Mouse (Mus musculus) liver, embryonic 15.5 days (tissue): ENCODE data around the gene Rsph14. TPM values are rescaled to one million over a fixed set of nuclear protein-coding genes. Genes with fewer than 3 reads are reported as not detected.

ENCODE experiments used
- ATAC-seq: fragments of 200-750 bp; cut with Nextera tagmentation; 2 replicates; pipeline ENCODE4 v1.8.0; 2017; ENCODE audit warnings: moderate number of reproducible peaks, mild to moderate bottlenecking, moderate library complexity; ENCODE audit not compliant: insufficient read depth
- H3K27ac ChIP-seq: fragments of 300-500 bp; sonication (generic); replicated peaks from 2 replicates; pipeline ENCODE4 v1.5.1; 2015; ENCODE audit warnings: mild to moderate bottlenecking, inconsistent platforms
- H3K27me3 ChIP-seq: fragments of 300-500 bp; sonication (generic); 2 replicates; pipeline ENCODE4 v1.6.1; 2015; ENCODE audit warnings: mild to moderate bottlenecking, inconsistent platforms
- H3K36me3 ChIP-seq: fragments of 300-500 bp; sonication (generic); replicated peaks from 2 replicates; pipeline ENCODE4 v1.6.1; 2015; ENCODE audit warnings: moderate library complexity, mild to moderate bottlenecking, inconsistent platforms
- H3K4me1 ChIP-seq: fragments of 300-500 bp; sonication (generic); replicated peaks from 2 replicates; pipeline ENCODE4 v1.6.1; 2015; ENCODE audit warnings: inconsistent platforms
- H3K4me2 ChIP-seq: fragments of 300-500 bp; sonication (generic); 2 replicates; pipeline ENCODE4 v1.6.1; 2015; ENCODE audit warnings: moderate library complexity, mild to moderate bottlenecking, inconsistent platforms
- H3K4me3 ChIP-seq: fragments of 300-500 bp; sonication (generic); replicated peaks from 2 replicates; pipeline ENCODE4 v1.5.1; 2015; ENCODE audit warnings: mild to moderate bottlenecking, inconsistent platforms
- H3K9ac ChIP-seq: fragments of 300-500 bp; sonication (generic); 2 replicates; pipeline ENCODE4 v1.6.1; 2015; ENCODE audit warnings: moderate library complexity, mild to moderate bottlenecking, inconsistent platforms
- H3K9me3 ChIP-seq: fragments of 300-500 bp; sonication (generic); replicated peaks from 2 replicates; pipeline ENCODE4 v1.6.1; 2016; ENCODE audit warnings: inconsistent platforms
- WGBS: fragments of 180-500 bp; shearing (Covaris S2); methylation state at CpG from one replicate; pipeline ENCODE4 v1.1.7; 2015; ENCODE audit warnings: mixed read lengths; ENCODE audit not compliant: insufficient replicate concordance; 5-methylcytosine and 5-hydroxymethylcytosine counted together
- polyA plus RNA-seq: library from polyadenylated mRNA; unstranded; fragments of >200 nt; fragmentation: Nextera tagmentation; extraction: Ambion mirVana; gene quantifications from 2 replicates; pipeline ENCODE4 v1.2.1, GENCODE M21; 2015

The Rsph14 gene
- polyA plus RNA-seq, result not detected in 2 replicates

- ATAC-seq, result no peak
- H3K27ac ChIP-seq, result no peak within 1 kb of the TSS
- WGBS, result 48% methylated on average over 10 of the region's 10 CpGs
These were observed at the start of gene Rsph14 for GRCm38 (mm10) chr10:75032395-75032794. TSS of gene Rsph14 (minus strand) at chr10:75032586.

GRCm38 (mm10) chr10:75078174-75079128 is 46.1 kb upstream of the Rsph14 start:
- peak; percentile 68 for ATAC-seq
- 47% methylated on average over 14 of the region's 14 CpGs for WGBS
- no peak overlapping the region for H3K4me3 ChIP-seq
- H3K9me3 ChIP-seq, result no peaks in the 10 kb centered on the region
- H3K4me1 ChIP-seq, result peaks cover 33% of the 10 kb centered on the region
- no peak overlapping the region for H3K9ac ChIP-seq
- H3K4me2 ChIP-seq, result no peak overlapping the region; the same call in 1 of the 2 replicates
- no peaks in the 10 kb centered on the region for H3K27me3 ChIP-seq
- no peaks in the 10 kb centered on the region for H3K36me3 ChIP-seq
- peak overlapping the region; percentile 61 for H3K27ac ChIP-seq

More at GRCm38 (mm10) chr10:75032395-75032794, at the start of gene Rsph14:
- Histone ChIP-seq H3K4me2 (no peak within 1 kb of the TSS), H3K9me3 (no peaks in the 10 kb centered on the region), H3K4me1 (peaks cover 9% of the 10 kb centered on the region; the same call in 1 of the 2 replicates), H3K9ac (no peak within 1 kb of the TSS), H3K27me3 (no peaks in the 10 kb centered on the region), H3K36me3 (no peaks in the 10 kb centered on the region), H3K4me3 (no peak within 1 kb of the TSS)

GRCm38 (mm10) chr10:75075665-75076064 is 43.3 kb upstream of the Rsph14 start:
- H3K9ac ChIP-seq, result no peak overlapping the region
- no peaks in the 10 kb centered on the region for H3K9me3 ChIP-seq
- no peak for ATAC-seq
- 41% methylated on average over 5 of the region's 5 CpGs for WGBS
- H3K36me3 ChIP-seq, result no peaks in the 10 kb centered on the region
- no peak overlapping the region for H3K4me2 ChIP-seq
- H3K4me3 ChIP-seq, result no peak overlapping the region
- H3K27ac ChIP-seq, result no peak overlapping the region
- no peaks in the 10 kb centered on the region for H3K27me3 ChIP-seq
- H3K4me1 ChIP-seq, result peaks cover 38% of the 10 kb centered on the region

- no peak overlapping the region; the same call in 1 of the 2 replicates for H3K27ac ChIP-seq
- H3K4me1 ChIP-seq, result peaks cover 26% of the 10 kb centered on the region
- H3K9ac ChIP-seq, result no peak overlapping the region
- 40% methylated on average over 11 of the region's 11 CpGs for WGBS
- ATAC-seq, result no peak
- no peak overlapping the region for H3K4me3 ChIP-seq
- no peak overlapping the region for H3K4me2 ChIP-seq
- H3K9me3 ChIP-seq, result no peaks in the 10 kb centered on the region
- no peaks in the 10 kb centered on the region for H3K36me3 ChIP-seq
- no peaks in the 10 kb centered on the region for H3K27me3 ChIP-seq
These were observed 38.0 kb upstream of the Rsph14 start for GRCm38 (mm10) chr10:75070281-75070976.

GRCm38 (mm10) chr10:75068624-75069328 is 36.4 kb upstream of the Rsph14 start:
- no peak overlapping the region for H3K9ac ChIP-seq
- WGBS, result 45% methylated on average over 12 of the region's 12 CpGs
- H3K4me1 ChIP-seq, result peaks cover 28% of the 10 kb centered on the region
- ATAC-seq, result peak; percentile 64; the same call in 1 of the 2 replicates
- H3K27ac ChIP-seq, result 0 out of 2 replicates have a peak overlapping the region, but pooled peaks have one; percentile 33
- H3K27me3 ChIP-seq, result no peaks in the 10 kb centered on the region
- H3K4me2 ChIP-seq, result no peak overlapping the region
- H3K36me3 ChIP-seq, result no peaks in the 10 kb centered on the region
- H3K4me3 ChIP-seq, result 0 out of 2 replicates have a peak overlapping the region, but pooled peaks have one; percentile 1
- no peaks in the 10 kb centered on the region for H3K9me3 ChIP-seq

GRCm38 (mm10) chr10:75068086-75068485 is 35.7 kb upstream of the Rsph14 start:
- Histone ChIP-seq H3K4me3 (no peak overlapping the region), H3K4me1 (peaks cover 35% of the 10 kb centered on the region), H3K9ac (no peak overlapping the region), H3K4me2 (no peak overlapping the region), H3K36me3 (no peaks in the 10 kb centered on the region), H3K9me3 (no peaks in the 10 kb centered on the region), H3K27ac (0 out of 2 replicates have a peak overlapping the region, but pooled peaks have one; percentile 33), H3K27me3 (peaks cover 4% of the 10 kb centered on the region)
- 18% methylated on average over 2 of the region's 2 CpGs for WGBS
- ATAC-seq, result no peak

GRCm38 (mm10) chr10:75067446-75067845 is 35.1 kb upstream of the Rsph14 start:
- no peak overlapping the region for H3K4me3 ChIP-seq
- peaks cover 41% of the 10 kb centered on the region for H3K4me1 ChIP-seq
- H3K27ac ChIP-seq, result no peak overlapping the region
- H3K4me2 ChIP-seq, result no peak overlapping the region
- H3K36me3 ChIP-seq, result no peaks in the 10 kb centered on the region
- peaks cover 10% of the 10 kb centered on the region for H3K27me3 ChIP-seq
- H3K9ac ChIP-seq, result no peak overlapping the region
- no peak for ATAC-seq
- H3K9me3 ChIP-seq, result no peaks in the 10 kb centered on the region

- H3K4me2 ChIP-seq, result no peak overlapping the region
- ATAC-seq, result no peak
- H3K9ac ChIP-seq, result no peak overlapping the region
- WGBS, result 61% methylated on average over 6 of the region's 6 CpGs
- H3K4me3 ChIP-seq, result no peak overlapping the region
- H3K36me3 ChIP-seq, result no peaks in the 10 kb centered on the region
- H3K9me3 ChIP-seq, result no peaks in the 10 kb centered on the region
- no peak overlapping the region for H3K27ac ChIP-seq
- H3K4me1 ChIP-seq, result peaks cover 51% of the 10 kb centered on the region
- peaks cover 28% of the 10 kb centered on the region for H3K27me3 ChIP-seq
These were observed 33.3 kb upstream of the Rsph14 start for GRCm38 (mm10) chr10:75065691-75066090.

GRCm38 (mm10) chr10:75063301-75063965 is 31.0 kb upstream of the Rsph14 start:
- Histone ChIP-seq H3K4me2 (peak overlapping the region; percentile 72), H3K4me3 (0 out of 2 replicates have a peak overlapping the region, but pooled peaks have one; percentile 14), H3K9me3 (no peaks in the 10 kb centered on the region), H3K27ac (no peak overlapping the region), H3K4me1 (peaks cover 55% of the 10 kb centered on the region), H3K27me3 (peaks cover 42% of the 10 kb centered on the region), H3K36me3 (no peaks in the 10 kb centered on the region), H3K9ac (no peak overlapping the region)
- WGBS, result 46% methylated on average over 12 of the region's 12 CpGs
- ATAC-seq, result no peak

GRCm38 (mm10) chr10:75062621-75063020 is 30.2 kb upstream of the Rsph14 start:
- Histone ChIP-seq H3K27me3 (peaks cover 42% of the 10 kb centered on the region), H3K4me3 (peak overlapping the region; percentile 64)

More at GRCm38 (mm10) chr10:75062621-75063020, 30.2 kb upstream of the Rsph14 start:
- no peaks in the 10 kb centered on the region for H3K9me3 ChIP-seq
- no peak overlapping the region for H3K9ac ChIP-seq
- H3K4me2 ChIP-seq, result peak overlapping the region; percentile 72
- 28% methylated on average over 6 of the region's 6 CpGs for WGBS
- H3K4me1 ChIP-seq, result peaks cover 48% of the 10 kb centered on the region
- no peaks in the 10 kb centered on the region for H3K36me3 ChIP-seq
- no peak overlapping the region for H3K27ac ChIP-seq
- ATAC-seq, result no peak
